Mouse (Mus musculus): ENCODE data around the gene Rbm33. TPM values are rescaled to one million over a fixed set of nuclear protein-coding genes. Genes with fewer than 3 reads are reported as not detected.

Gene Rbm33
- polyA plus RNA-seq, 1 experiment from 2014 or later: 6.8 TPM

DNA sequence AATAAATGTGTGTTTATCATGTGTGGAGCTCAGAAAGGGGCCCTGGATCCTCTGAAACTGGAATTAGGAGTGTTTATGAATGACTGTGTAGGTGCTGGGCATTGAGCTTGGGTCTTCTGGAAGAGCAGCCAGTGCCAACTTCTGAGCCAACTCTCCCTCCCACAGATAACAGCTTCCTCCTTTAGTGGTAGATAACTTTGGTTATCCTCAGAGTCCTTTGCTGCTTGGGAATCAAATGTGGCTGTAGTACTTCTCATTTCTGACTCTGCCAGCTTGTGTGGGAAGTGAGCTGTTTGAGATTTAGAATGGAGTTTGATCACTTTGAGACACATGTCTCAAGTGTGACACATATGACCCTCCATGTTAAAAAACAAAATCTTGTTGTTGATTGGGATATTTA, 38.7 kb downstream of the Rbm33 start:
- Histone ChIP-seq H3K27me3 (ENCODE audit: control insufficient read depth, insufficient read depth, low read length) (no peaks in the 10 kb centered on the region), H3K9ac (ENCODE audit: low read length) (no peak overlapping the region), H3K4me1 (ENCODE audit: control insufficient read depth, insufficient read depth, low read length) (no peaks in the 10 kb centered on the region), H3K27ac (ENCODE audit: low read length) (no peak overlapping the region), H3K9me3 (replicated peaks; ENCODE audit: control insufficient read depth, low read length) (no peaks in the 10 kb centered on the region), H3K4me2 (ENCODE audit: low read depth, low read length) (no peak overlapping the region), H3K36me3 (ENCODE audit: control insufficient read depth, insufficient read depth, low read length) (peaks cover 31% of the 10 kb centered on the region), H3K4me3 (replicated peaks; ENCODE audit: low read length) (no peak overlapping the region)
- no peak for ATAC-seq (ENCODE audit: insufficient read depth, low FRiP score)

DNA sequence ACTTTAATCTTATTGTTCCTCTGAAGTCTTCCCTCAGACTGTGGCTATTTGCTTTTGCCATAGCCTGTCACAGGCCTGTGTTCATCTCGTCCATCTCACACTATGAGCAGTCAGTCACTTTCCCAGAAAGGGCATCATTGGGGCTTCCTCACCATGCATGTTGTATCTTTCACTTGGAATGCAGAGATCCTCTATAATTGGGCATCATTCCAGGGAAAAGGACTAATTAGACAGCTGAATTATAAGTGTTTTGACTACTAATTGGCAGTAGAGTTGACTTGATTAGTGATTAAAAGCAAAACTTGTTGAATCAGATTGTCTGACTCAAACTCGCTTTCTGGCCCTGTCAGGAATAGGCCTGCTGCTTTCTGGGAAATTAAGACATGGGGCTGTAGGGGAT, 43.8 kb downstream of the Rbm33 start:
- 86% methylated on average over 2 of the region's 2 CpGs for WGBS
- H3K9me3 ChIP-seq (replicated peaks; ENCODE audit: control insufficient read depth, low read length): no peaks in the 10 kb centered on the region
- no peak for ATAC-seq (ENCODE audit: insufficient read depth, low FRiP score)
- no peak overlapping the region for H3K9ac ChIP-seq (ENCODE audit: low read length)
- H3K4me3 ChIP-seq (replicated peaks; ENCODE audit: low read length): no peak overlapping the region
- no peaks in the 10 kb centered on the region for H3K27me3 ChIP-seq (ENCODE audit: control insufficient read depth, insufficient read depth, low read length)
- H3K4me1 ChIP-seq (ENCODE audit: control insufficient read depth, insufficient read depth, low read length): no peaks in the 10 kb centered on the region
- no peak overlapping the region for H3K4me2 ChIP-seq (ENCODE audit: low read depth, low read length)
- peaks cover 36% of the 10 kb centered on the region for H3K36me3 ChIP-seq (ENCODE audit: control insufficient read depth, insufficient read depth, low read length)
- H3K27ac ChIP-seq (ENCODE audit: low read length): no peak overlapping the region

DNA sequence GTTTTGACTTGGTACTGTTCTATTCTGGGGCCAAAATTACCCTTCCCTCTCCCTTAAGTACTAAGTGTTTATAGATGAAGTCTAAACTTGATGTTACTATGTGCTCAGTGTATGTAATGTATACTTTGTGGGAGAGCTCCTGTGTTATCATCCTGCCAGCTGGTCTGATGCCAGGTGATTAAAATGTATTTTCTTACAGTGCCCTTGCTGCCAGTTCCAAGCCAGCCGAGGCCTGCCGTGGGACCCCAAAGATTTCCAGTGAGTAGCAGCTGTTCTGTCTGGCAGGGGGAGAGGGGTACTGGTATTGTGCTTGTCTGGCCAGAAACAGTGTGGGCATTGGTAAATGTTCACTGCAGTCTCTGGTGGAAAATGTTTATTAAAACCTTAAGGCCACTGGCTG, 51.1 kb downstream of the Rbm33 start:
- 0 out of 2 replicates have a peak, but pooled peaks cover 2% of the 10 kb centered on the region for H3K4me1 ChIP-seq (ENCODE audit: control insufficient read depth, insufficient read depth, low read length)
- H3K4me3 ChIP-seq (replicated peaks; ENCODE audit: low read length): no peak overlapping the region
- peaks cover 17% of the 10 kb centered on the region for H3K36me3 ChIP-seq (ENCODE audit: control insufficient read depth, insufficient read depth, low read length)
- H3K27ac ChIP-seq (ENCODE audit: low read length): no peak overlapping the region; the same call in 1 of the 2 replicates
- H3K4me2 ChIP-seq (ENCODE audit: low read depth, low read length): no peak overlapping the region
- no peaks in the 10 kb centered on the region for H3K27me3 ChIP-seq (ENCODE audit: control insufficient read depth, insufficient read depth, low read length)
- no peaks in the 10 kb centered on the region for H3K9me3 ChIP-seq (replicated peaks; ENCODE audit: control insufficient read depth, low read length)
- H3K9ac ChIP-seq (ENCODE audit: low read length): no peak overlapping the region
- ATAC-seq (ENCODE audit: insufficient read depth, low FRiP score): 0 out of 2 replicates have a peak, but pooled peaks have one; percentile 21
- whole genome bisulfite sequencing: 53% methylated on average over 2 of the region's 2 CpGs

DNA sequence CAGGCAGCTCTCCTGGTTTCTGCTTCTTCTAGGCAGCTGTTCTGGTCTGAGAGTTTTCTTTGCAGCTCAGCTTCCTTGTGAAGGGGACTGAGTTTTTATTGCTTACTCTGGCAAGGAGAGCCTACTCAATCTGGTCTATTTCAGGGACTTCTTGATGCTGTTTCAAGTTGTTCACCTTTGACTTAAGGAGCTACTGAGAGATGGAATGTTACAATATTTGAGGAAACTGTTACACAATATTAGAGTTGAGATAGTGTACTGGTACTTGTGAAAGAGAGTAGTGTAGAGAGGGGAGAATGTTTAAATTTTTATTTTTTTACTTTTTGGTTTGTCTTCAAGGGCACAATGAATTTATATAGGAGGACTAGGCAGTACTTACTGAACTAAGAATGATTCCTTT, 53.9 kb downstream of the Rbm33 start:
- Histone ChIP-seq H3K27ac (ENCODE audit: low read length) (no peak overlapping the region), H3K4me2 (ENCODE audit: low read depth, low read length) (no peak overlapping the region), H3K9ac (ENCODE audit: low read length) (no peak overlapping the region)

DNA sequence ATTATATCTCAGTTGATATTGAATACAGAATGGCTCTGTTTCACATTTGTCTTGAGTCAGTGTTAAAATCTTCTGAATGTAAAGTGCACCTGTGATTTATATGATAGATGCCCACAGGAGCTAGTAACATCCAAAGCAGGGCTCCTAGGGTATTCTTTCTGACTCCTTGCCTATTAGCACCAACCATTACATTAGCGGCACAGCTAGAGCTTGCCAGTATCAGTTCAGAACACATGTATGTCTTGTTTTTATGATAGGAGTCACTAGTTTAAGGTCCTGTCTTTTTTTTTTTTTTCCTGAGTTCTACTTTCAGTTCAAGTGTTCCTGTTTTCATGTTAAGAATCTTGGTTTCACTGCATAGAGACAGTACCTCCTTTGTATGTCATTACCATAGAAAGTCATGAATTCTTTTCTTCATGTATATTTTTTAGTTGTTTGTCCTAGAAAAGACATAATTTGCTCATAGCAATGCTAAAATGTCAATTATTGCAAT, 55.3 kb downstream of the Rbm33 start:
- ATAC-seq (ENCODE audit: insufficient read depth, low FRiP score): no peak
- H3K4me3 ChIP-seq (replicated peaks; ENCODE audit: low read length): no peak overlapping the region
- H3K9ac ChIP-seq (ENCODE audit: low read length): no peak overlapping the region
- peaks cover 6% of the 10 kb centered on the region for H3K36me3 ChIP-seq (ENCODE audit: control insufficient read depth, insufficient read depth, low read length)
- H3K27ac ChIP-seq (ENCODE audit: low read length): no peak overlapping the region
- H3K27me3 ChIP-seq (ENCODE audit: control insufficient read depth, insufficient read depth, low read length): no peaks in the 10 kb centered on the region
- no peaks in the 10 kb centered on the region for H3K9me3 ChIP-seq (replicated peaks; ENCODE audit: control insufficient read depth, low read length)
- 0 out of 2 replicates have a peak, but pooled peaks cover 2% of the 10 kb centered on the region for H3K4me1 ChIP-seq (ENCODE audit: control insufficient read depth, insufficient read depth, low read length)
- WGBS: 84% methylated on average over 1 of the region's 1 CpGs
- no peak overlapping the region for H3K4me2 ChIP-seq (ENCODE audit: low read depth, low read length)

More for the DNA sequence above, 53.9 kb downstream of the Rbm33 start:
- Histone ChIP-seq H3K36me3 (ENCODE audit: control insufficient read depth, insufficient read depth, low read length) (peaks cover 6% of the 10 kb centered on the region), H3K27me3 (ENCODE audit: control insufficient read depth, insufficient read depth, low read length) (no peaks in the 10 kb centered on the region), H3K4me1 (ENCODE audit: control insufficient read depth, insufficient read depth, low read length) (0 out of 2 replicates have a peak, but pooled peaks cover 2% of the 10 kb centered on the region), H3K4me3 (replicated peaks; ENCODE audit: low read length) (no peak overlapping the region), H3K9me3 (replicated peaks; ENCODE audit: control insufficient read depth, low read length) (no peaks in the 10 kb centered on the region)
- ATAC-seq (ENCODE audit: insufficient read depth, low FRiP score): no peak

GRCm38 (mm10) chr5:28373498-28374427, 56.8 kb downstream of the Rbm33 start:
- Histone ChIP-seq H3K4me3 (replicated peaks; ENCODE audit: low read length) (no peak overlapping the region), H3K9ac (ENCODE audit: low read length) (no peak overlapping the region), H3K4me2 (ENCODE audit: low read depth, low read length) (no peak overlapping the region), H3K4me1 (ENCODE audit: control insufficient read depth, insufficient read depth, low read length) (no peaks in the 10 kb centered on the region), H3K9me3 (replicated peaks; ENCODE audit: control insufficient read depth, low read length) (no peaks in the 10 kb centered on the region), H3K27ac (ENCODE audit: low read length) (no peak overlapping the region), H3K27me3 (ENCODE audit: control insufficient read depth, insufficient read depth, low read length) (no peaks in the 10 kb centered on the region), H3K36me3 (ENCODE audit: control insufficient read depth, insufficient read depth, low read length) (peaks cover 6% of the 10 kb centered on the region; the same call in 1 of the 2 replicates)
- no peak for ATAC-seq (ENCODE audit: insufficient read depth, low FRiP score)
- 82% methylated on average over 2 of the region's 2 CpGs for WGBS

DNA sequence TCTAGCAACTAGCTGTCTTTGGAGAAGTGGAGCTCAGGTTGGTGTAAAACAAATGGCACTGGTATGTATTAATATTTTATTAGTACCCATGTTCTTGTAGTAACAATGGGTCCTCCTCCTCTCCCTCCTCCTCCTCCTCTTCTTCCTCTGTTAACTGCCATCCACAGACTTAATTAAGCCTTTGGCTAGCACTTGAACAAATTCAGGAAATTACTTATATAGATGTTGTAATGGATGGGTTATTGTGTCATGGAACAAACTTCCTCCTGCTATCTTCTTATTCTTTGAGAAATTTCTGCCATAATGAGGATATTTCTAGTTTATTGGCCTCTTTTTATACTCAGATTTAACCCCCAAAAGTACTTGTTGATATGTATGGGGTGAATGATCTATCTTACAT, 60.4 kb downstream of the Rbm33 start:
- H3K36me3 ChIP-seq (ENCODE audit: control insufficient read depth, insufficient read depth, low read length): 0 out of 2 replicates have a peak, but pooled peaks cover 4% of the 10 kb centered on the region
- no peak overlapping the region for H3K4me3 ChIP-seq (replicated peaks; ENCODE audit: low read length)
- no peaks in the 10 kb centered on the region for H3K9me3 ChIP-seq (replicated peaks; ENCODE audit: control insufficient read depth, low read length)
- ATAC-seq (ENCODE audit: insufficient read depth, low FRiP score): no peak
- no peak overlapping the region for H3K4me2 ChIP-seq (ENCODE audit: low read depth, low read length)
- no peak overlapping the region for H3K9ac ChIP-seq (ENCODE audit: low read length)
- H3K27me3 ChIP-seq (ENCODE audit: control insufficient read depth, insufficient read depth, low read length): no peaks in the 10 kb centered on the region
- no peaks in the 10 kb centered on the region for H3K4me1 ChIP-seq (ENCODE audit: control insufficient read depth, insufficient read depth, low read length)
- no peak overlapping the region for H3K27ac ChIP-seq (ENCODE audit: low read length)

GRCm38 (mm10) chr5:28382289-28382688, 65.4 kb downstream of the Rbm33 start:
- 84% methylated on average over 1 of the region's 1 CpGs for WGBS
- no peak overlapping the region for H3K4me2 ChIP-seq (ENCODE audit: low read depth, low read length)

DNA sequence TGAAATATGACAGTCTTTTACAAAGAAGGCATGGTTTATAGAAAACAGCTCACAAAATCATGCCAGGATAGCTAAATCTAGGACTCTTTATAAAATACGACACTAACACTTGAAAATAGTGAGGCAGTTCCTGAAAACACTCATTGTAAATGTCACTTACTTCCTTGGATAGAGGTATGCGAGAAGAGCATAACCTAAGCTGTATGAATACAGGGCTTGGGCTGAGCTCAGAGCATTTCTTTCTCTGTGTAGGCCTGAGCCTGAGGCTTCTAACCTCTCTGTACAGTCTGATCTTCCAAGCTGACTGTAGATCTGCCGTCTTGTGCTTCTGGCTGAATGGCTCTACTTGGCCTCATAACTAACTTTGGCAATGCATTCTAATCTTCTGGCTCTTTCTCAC, 69.9 kb downstream of the Rbm33 start:
- no peaks in the 10 kb centered on the region for H3K9me3 ChIP-seq (replicated peaks; ENCODE audit: control insufficient read depth, low read length)
- no peaks in the 10 kb centered on the region for H3K4me1 ChIP-seq (ENCODE audit: control insufficient read depth, insufficient read depth, low read length)
- H3K4me3 ChIP-seq (replicated peaks; ENCODE audit: low read length): no peak overlapping the region
- H3K27ac ChIP-seq (ENCODE audit: low read length): no peak overlapping the region; the same call in 1 of the 2 replicates
- no peak overlapping the region for H3K4me2 ChIP-seq (ENCODE audit: low read depth, low read length)
- H3K9ac ChIP-seq (ENCODE audit: low read length): no peak overlapping the region
- WGBS: 81% methylated on average over 3 of the region's 3 CpGs
- peaks cover 29% of the 10 kb centered on the region for H3K36me3 ChIP-seq (ENCODE audit: control insufficient read depth, insufficient read depth, low read length)
- H3K27me3 ChIP-seq (ENCODE audit: control insufficient read depth, insufficient read depth, low read length): no peaks in the 10 kb centered on the region
- no peak for ATAC-seq (ENCODE audit: insufficient read depth, low FRiP score)

More at GRCm38 (mm10) chr5:28382289-28382688, 65.4 kb downstream of the Rbm33 start:
- no peak overlapping the region for H3K4me3 ChIP-seq (replicated peaks; ENCODE audit: low read length)
- H3K4me1 ChIP-seq (ENCODE audit: control insufficient read depth, insufficient read depth, low read length): no peaks in the 10 kb centered on the region
- ATAC-seq (ENCODE audit: insufficient read depth, low FRiP score): no peak
- no peaks in the 10 kb centered on the region for H3K9me3 ChIP-seq (replicated peaks; ENCODE audit: control insufficient read depth, low read length)
- no peak overlapping the region for H3K27ac ChIP-seq (ENCODE audit: low read length)
- no peaks in the 10 kb centered on the region for H3K27me3 ChIP-seq (ENCODE audit: control insufficient read depth, insufficient read depth, low read length)
- peaks cover 10% of the 10 kb centered on the region; the same call in 1 of the 2 replicates for H3K36me3 ChIP-seq (ENCODE audit: control insufficient read depth, insufficient read depth, low read length)
- H3K9ac ChIP-seq (ENCODE audit: low read length): no peak overlapping the region
